Mouse (Mus musculus) right cerebral cortex, postnatal 14 days (tissue): ENCODE measurements at regions not wholly inside any gene's neighbourhood (a gene's known extent, or its start where the extent isn't known, plus 50 kb on each side); places are given as distances from the start of the nearest gene placed in this dataset.

Experiments used
- DNase-seq: peaks from one replicate; pipeline ENCODE4 v3.0.0; 2022

DNA sequence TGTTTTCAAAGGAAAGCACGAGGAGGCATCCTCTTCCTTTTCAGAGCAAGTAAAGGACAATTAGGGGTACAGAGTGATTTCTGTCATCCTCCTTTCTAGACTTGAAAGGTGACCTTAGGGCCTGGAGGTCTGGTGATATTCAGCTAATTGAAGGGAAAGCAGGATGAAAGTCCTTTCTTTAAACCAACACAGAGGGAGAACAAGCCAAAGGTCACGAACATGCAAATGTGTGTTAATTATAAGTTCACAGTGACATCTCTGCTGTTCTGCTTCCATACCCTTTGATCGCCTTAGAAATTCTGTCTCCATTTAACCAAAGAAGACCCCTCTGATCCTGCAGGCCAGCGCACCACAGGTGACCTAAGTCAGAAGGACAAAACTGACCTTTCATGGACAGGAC lies 2126.3 kb upstream of the Lrrc6 start:
- DNase-seq, result no peak

DNA sequence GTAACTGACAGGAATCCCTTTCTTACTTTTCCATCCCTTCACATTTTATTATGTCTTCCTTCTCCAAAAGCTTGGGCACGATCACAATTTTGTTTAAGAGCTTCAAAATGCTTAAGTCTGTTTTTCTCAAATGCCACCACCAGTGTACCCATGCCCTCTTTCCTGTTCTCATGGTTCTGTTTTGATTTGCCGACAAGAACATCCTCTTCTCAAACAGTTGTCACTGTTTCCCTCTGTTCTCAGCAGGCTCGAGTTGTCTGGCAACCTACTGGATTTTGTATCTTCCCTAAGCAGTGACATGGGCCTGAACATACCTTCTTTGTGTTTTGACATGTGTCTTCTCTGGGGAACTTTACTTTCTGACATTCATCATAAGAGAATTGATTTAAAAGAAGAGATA lies 2124.1 kb upstream of the Lrrc6 start:
- no peak for DNase-seq

DNA sequence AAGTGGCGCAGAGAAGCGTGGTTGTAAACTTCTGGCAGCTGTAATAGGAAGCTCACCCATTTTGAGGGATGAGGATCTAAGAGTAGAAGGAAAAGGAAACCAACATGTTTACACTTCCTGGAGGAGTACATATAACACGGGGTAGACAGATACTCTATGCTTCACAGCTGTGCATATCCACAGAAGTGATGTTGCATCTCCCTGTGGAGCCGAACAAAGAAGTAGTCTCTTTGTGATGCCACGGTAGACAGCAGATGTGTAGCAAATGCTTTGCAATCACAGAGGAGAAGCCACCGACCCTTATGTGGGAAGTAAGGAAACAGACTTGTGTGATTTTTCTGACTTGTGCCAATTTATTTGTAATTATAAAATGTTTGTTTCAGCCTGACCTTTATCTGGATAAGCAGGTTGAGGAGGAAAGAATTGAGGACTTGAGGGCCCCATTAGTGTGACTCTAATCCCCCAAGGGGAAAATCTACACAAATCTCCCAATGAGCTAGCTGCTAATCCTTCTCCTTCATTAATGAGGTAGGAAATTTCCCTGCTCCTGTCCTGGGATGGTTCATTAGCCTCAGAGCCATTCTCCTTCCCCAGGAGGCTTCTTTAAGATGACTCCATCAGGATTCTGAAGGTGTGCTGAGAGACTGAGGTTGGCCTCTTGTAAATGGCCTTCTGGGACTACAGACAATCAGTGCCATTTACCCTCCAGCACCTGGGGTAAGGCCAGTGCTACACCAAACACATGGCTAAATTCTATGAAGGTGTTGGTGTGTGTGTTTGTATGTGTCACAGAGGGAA lies 2119.9 kb upstream of the Lrrc6 start:
- DNase-seq, result no peak

DNA sequence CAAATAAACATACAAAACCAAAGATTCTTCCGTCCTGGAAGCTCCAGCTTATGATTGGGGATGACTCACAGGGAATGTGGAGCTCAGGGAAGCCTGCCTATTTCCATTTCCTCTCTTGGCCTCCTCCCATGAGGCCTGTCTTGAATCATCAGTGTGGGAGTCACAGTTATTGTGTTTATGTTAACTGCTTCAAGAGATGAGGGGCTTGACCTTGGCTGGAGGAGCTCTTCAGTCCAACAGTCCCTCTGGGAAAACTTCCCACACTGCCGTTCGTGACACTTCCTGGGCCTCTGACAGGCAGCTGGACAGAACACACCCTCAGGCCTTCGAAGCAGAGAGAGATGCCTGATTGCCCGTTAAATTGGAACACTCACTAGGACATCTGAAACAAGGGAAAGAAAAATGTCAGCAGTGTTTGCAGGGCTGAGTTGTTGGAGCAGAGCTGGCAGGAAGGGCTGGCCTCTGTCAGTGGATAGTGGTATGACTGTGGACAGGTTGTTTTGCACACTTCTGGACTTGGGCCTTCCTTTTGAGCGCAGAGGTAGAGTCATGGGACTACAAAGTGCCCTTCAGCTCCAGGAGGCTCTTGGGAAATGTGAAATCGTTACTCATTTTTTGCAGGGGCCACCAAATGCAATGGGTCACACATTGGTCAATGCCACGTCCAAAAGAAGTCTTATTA lies 2105.5 kb upstream of the Lrrc6 start:
- DNase-seq, result no peak

DNA sequence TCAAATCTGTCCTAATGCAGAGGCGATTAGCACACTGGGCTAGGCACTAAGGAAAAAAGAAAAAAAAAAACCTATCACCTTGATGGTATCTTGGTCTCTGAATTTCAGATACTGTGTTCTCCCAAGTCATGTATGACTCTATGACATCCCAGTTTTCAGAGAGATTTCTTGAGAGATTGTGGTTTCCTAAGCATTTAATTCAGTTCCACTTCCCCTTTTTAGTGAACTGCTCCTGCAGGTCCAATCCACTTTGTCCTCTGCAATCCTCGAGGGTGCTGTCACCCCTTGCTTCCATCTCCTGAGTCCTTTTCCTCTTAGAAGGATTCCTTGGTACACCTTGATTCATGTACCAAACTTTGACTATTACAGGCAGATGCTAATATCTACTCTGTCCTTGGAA lies 2104.8 kb upstream of the Lrrc6 start:
- no peak for DNase-seq

DNA sequence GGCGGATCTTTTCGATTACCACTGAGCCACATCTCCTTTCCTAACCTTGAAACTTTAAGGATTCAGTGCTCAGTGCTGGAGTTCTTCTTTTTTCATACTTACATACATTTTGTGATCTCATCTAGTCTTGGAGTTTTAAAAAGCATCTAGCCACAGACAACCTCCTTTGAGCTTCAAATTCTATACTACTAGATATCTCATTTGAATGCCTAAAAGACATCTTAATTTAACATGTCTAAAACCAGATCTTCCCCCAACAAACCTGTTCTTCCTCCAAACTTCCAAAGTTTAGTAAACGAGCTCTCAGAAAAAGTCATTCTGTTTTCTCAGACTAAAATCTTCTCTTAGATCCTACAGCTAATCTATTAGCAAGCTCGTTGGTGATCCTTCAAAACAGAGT lies 2081.5 kb upstream of the Lrrc6 start:
- DNase-seq, result no peak

DNA sequence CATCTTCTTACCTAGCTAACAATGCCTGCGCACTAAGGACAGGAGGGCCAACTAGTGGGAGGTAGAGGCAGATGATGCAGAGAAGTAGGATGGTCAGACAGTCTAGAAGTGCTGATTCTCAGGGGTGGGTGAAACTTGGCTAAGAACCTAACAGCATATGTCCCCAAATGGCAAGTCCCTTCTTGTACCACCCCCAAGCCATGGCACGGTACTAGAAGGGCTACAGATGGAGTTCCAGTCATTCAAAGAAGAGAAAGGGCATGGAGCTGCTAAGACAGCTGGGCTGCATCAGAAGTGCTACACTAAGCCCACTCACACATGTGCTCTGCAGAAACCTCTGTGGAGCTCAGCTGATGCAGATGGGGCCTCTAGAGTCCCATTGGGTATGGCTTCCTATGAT lies 2078.8 kb upstream of the Lrrc6 start:
- no peak for DNase-seq

DNA sequence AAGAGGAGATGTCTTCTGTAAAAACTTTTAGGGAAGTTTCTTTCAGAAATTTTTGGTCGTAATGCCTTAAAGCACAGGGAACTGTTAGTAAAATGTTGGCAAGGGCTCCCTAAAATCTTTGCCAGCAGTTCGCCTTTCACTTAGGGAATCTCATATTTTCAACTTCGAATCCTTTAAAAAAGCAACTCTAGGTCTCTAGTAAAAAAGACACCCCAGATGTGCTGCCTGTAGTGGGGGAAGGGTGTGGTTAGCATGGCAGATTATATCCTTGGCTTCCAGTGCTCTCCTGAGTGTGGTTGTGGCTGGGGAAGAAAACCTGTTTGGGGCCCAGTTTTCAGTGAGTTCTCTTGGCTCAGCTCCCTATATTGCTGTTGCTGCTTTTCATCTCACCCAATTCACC lies 2059.9 kb upstream of the Lrrc6 start:
- peak; percentile 20 for DNase-seq

DNA sequence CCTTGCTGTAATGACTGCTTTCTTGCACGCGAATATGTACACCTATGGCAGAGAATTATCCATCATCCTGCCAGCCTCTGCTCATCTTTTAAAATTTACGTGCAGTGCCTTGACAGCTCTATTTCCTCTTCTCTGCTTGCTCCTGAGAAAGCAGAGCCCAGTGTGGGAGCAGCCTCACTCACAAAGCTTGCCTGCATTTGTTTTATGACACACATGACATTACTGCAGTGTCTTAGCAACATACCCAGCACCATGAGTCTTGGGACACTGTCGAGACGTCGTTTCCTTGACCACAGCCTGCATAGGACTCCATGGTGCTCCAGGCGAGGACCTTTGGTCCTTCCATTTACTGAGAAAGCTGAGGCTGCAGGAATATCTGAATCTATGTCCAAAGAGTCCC lies 2055.4 kb upstream of the Lrrc6 start:
- DNase-seq, result no peak

DNA sequence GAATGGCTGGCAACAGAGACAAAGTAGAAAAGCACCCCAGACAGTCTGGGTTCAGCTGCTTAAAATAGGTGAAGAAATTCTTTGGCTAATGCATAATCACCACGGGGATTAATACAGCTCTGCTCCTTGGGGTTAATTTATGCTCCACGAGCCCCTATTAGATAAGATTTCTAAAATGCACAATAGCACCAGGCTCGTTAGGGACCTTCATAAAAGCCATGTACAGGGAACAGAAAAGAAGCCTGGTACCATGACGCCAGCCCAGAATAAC lies 2035.3 kb upstream of the Lrrc6 start:
- DNase-seq, result no peak

DNA sequence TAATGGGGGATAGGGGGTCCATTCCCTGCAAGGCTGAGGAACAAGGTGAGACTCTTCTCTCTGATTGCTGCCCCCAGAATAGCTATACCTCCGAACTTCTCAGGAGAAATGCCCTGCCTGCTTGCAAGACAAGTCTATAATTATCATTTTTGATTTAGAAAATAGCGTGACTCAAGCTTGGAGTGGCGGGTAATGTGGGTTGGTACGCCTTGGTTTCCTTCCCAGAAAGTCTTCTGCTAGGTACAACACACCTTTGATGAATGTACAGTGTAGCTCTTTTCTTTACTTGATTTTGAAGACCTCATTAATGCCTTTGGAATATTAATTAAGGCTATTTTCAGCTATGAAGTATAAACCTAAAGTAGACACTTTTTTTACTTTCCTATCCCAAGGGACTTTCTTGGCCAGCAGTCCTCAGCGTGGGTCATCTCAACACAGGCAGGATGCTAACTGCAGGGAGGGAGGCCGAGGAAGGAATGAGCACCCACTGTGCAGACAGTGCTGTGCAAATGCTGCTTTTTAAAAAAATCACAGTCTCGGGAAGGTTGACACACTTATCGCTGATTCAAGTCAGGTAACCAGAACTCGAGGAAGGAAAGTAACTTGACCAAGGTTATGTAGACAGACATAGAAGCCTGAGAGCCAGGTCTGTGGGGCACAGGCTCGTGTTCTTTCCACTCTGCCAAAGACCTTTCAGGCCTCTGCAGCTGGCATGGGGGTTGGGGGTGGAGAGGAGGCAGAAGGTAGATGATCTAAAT lies 2034.8 kb upstream of the Lrrc6 start:
- no peak for DNase-seq

DNA sequence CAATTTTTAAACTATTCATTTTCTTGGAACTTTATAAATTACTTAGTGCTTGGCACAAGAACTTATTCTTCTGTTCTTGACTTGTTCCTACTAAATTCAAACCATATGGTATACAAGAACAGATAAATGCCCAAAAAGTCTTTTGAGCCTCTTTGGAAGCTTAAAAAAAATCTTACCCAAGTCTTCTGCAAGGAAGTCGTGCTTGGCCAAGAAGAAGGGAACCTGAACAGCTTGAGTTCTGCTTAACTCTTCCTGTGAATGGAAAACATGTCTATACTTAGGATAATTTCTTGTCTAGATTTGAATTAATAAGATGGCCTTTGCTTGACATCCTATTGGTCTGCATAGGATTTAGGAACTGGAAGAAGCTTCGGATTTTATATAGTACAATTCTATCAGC lies 2020.0 kb upstream of the Lrrc6 start:
- DNase-seq, result no peak

DNA sequence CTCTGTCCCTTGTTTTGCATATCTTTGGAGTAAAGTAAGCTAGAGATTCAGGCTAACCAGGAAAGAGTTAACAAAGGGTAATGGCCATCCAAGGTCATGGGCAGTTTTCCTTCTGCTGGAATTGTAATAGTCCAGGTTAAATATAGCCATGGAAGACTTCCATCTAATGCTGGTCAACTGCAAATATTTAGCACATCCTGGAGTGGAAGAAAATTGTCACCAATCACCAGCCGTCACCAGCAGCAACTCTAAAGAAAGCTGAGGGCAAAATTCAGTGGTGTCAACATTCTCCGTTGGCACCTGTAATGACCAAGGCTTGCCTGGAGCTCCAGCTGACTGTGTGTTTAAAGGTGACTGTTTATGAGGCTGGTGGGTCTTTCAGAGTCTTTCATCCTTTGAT lies 2011.7 kb upstream of the Lrrc6 start:
- no peak for DNase-seq

DNA sequence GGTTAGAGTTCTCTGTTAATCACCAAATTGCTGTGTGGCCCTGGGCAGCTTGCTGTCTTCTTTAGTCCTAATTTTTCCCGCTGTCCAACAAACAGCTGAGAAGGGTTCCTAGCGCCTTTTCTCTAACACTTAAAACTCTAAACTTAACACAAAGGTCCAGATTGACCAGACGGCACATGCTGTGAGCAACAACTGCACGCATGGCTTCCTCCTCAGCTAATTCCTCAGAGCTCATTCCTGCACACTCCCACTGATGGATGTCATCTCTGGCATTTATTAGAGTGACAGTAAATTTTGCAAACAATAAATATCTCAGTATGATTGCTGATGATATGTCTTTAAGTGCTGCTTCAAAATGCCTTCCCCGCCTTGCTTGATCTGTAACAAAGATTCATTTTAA lies 2007.5 kb upstream of the Lrrc6 start:
- no peak for DNase-seq

DNA sequence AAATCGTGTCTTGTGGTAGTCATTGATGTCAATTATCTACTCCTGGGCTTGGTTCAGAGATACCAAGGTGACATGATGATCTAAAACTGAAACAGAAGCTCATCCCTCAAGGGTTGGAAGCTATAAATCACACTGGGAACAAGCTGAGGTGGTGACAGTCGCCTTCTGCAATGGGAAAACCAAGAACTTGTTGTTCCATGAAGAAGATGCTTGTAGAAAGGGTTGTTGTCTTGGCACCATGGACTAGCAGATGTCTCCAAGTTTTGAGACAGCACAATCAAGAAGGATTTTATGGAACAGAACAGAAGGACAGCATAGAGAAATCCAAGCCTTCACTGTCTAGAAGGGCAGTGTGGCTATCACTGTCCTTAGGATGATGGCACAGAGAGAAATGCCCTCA lies 2005.4 kb upstream of the Lrrc6 start:
- DNase-seq, result no peak

DNA sequence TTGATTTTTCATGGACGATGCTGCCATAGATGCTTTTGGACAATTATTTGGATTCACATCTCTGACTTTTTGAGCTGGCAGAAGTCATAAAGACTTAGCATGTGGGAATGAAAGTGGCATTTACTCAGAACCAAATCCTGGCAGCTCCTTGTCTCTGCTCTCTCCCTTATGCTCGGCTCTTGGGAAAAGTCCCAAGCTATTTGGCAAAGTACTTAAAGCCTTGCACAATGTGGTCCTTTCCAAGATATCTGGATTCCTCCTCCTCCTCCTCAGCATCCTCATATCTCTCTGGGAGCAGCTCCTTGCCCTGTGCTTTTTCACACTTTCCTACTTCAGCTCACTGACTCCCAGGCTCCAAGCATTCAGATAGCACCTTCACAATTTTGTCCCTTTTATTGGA lies 1995.7 kb upstream of the Lrrc6 start:
- DNase-seq, result no peak

DNA sequence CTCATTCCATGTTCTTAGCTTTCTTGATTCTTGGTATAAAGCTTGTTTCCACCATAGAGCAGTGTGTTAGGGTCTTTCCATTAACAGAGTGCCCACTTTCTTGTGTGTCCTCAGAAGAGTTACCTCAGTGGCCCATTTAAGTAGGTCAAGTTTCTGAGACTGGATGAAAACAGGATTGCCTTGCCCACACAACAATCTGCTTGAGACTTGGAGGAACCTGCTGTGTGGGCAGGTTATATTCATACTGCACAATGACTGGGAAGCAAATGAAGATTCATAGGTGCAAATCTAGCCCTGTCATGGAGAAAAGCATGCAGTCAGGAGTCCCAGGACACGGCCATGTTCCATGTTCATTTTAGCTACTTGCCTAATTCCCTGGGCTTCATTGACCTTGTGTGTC lies 1984.1 kb upstream of the Lrrc6 start:
- no peak for DNase-seq

DNA sequence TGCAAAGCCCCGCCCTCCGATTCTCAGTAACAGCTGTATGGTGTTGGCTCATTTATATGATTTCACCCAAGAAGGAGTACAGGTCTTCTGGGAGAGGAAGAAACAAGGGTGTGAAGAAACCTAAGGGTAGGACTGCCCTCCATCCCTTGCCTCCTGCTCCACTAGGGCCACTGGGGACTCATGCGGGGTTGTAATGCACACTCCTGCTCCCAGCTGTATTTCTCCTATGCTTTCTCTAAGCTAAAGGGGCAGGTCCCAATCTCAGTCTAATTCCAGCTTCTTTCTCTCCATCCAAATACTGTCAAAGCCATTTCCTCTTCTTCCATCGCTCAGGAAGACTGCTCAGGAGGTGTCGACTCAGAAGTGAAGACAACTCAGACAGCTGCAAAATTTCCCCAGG lies 1977.0 kb upstream of the Lrrc6 start:
- no peak for DNase-seq

DNA sequence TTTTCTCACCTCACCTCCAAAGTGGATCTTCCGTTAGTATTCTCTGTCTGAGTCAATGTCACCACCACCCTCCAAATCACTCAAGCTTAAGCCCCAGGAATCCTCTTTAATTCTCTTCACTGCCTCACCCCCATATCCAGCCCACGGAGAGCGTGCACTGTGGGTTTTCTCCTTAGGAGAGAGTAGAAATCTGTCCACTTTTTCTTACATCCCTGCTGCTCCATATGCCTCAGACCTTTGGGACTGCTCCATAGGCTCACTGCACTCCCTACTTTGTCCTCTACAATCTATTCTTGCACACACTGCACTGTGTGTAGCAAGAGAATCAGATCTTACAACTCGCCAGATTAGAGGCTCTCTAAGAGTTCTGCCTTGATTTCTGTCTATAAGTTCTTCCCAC lies 1971.2 kb upstream of the Lrrc6 start:
- DNase-seq, result no peak

DNA sequence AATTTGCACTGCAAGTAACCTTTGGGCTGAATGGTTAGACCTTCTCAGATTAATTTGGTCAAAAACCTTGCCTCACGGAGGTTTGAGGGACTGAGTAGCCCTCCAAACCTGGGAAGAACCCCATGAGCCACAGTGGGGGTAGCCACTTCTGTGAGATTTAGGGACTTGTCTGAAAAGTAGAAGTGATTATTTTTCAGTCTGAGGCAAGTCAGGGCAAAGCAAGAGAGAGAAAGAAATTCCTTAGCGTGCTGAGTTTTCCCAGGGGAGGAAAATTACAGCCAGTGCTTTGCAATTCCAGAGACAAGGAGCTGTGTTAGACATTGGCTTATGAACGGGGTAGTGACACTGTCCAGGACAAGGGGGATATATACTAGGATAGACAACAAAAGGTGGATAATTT lies 1962.1 kb upstream of the Lrrc6 start:
- no peak for DNase-seq

DNA sequence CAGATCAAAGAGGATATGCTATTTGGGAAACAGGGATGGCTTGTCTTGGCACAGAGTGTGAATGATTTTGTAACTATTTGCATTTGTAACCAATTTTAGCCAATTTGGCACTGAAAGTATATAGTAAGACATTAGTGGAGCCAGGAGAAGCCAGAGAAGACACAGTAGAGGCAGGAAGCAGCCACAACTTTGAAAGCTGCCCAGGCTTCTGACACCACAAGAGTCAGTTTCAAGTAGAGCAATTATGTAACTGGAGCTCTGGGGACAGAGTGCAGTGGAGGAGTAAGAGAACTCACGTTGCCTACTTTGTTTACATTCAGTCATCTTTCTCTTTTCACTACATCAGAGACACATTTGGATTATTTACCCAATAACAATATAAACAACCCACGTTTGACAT lies 1956.5 kb upstream of the Lrrc6 start:
- no peak for DNase-seq

DNA sequence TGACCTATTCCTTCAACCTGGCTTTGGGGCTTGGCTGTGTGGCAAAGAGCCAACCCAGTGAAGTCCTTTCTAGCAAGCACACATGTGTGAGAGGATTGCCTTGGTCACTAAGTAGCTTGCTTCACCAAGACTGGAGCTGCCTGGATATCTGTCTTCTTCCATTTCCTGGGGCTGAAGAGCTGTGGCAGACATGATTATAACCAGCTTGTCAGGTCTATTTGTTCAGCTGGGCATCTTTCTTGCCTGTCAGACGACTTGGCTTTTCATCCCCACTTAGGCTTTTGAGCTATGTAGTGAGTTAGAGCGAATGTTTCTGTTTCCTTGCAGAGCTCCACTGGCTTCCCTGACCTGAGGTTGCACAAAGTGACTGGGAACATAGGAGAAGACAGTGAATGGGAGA lies 1951.3 kb upstream of the Lrrc6 start:
- no peak for DNase-seq

DNA sequence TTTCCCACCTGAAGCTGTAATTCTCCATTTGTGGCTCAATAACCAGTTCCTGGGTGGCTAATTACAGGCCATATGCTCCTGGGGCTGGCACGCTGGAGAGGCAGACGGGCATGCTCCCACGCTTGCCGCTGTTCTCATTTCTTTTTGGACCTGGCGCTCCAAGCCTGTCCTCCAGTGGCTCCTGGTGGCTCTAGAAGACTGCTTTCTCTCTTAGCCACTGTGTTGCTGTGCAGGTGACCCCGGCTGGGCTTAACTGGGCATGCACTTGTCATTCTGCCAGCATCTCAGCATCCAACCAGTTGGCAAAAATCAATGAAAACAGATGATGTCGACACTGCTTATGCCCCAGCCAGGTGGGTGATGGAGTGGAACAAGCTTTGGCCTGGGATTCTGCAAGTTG lies 1944.6 kb upstream of the Lrrc6 start:
- DNase-seq, result peak; percentile 44

DNA sequence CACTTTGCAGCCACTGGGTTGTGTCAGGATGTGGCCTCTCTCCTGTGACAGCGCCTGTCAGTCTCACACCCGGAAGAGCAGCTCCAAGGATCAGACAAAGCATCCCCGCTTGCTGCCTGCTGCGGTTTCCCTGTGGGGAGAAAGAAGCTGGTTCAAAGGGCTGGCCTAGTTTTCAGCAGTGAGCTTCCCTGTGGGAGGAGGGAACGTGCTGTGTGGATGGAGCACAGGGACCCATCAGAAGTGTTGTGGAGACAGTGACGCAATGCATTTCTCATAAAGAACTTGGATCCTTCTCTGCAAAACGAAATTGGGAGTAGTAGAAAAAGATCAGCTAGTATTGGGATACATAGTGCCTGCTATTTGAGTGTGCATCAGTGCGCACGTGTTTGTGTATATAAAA lies 1939.9 kb upstream of the Lrrc6 start:
- no peak for DNase-seq

DNA sequence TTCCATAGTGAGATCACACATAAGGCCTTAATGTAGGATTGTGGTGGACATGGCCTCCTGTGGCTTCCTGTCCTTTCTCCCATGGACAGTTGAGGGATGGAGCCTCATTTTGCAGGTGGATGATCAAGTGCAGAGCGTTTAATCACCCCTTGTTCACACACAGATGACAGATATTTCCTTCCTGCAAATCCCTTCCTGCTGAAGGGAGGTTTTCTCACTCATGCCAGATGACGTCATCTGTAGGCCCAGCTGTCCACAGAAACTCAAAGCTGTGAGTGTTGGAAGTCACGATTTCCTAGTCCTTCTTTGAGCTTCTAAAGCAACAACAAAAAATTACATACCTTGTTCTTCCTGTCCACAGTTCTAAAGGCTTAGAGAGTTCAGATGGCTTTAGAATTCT lies 1935.3 kb upstream of the Lrrc6 start:
- peak; percentile 23 for DNase-seq
